Comparison of ENCODE assay signal across 10 mouse cellular contexts in genomic region chr2:30014326-30014966, GRCm38 (mm10). TPM values are rescaled to one million over a fixed set of nuclear protein-coding genes. Genes with fewer than 3 reads are reported as not detected.
DNase-seq lines count a peak whose midpoint lies in the region; ATAC-seq lines count a peak whose summit lies in the region.
"Had no signal": no experiment of that assay in that cellular context is flagged by ENCODE, and none has a peak within 500 bp of the region (broad histone marks: within the 10 kb centered on the region; RNA-seq: fewer than 3 reads in every experiment).

No protein-coding gene starts in this region.

- DNase-seq in layer of hippocampus, adult 11-12 months (ENCODE audit: low spot score), result peak; percentile 42
- DNase-seq in layer of hippocampus, postnatal 10 days (ENCODE audit: low spot score in 2 of 2), result no peak
- DNase-seq in gastrocnemius, postnatal 10 days, result peak; percentile 61
- DNase-seq in heart, postnatal 36 days, result peak; percentile 37 to 46
- peak; percentile 49 to 74 for DNase-seq in lung, postnatal 4 days
- DNase-seq in kidney, adult 18-20 months, result no peak
- DNase-seq: cerebellum, postnatal 36 days; layer of hippocampus, adult 9-11 months had no signal

- no peak for ATAC-seq in megakaryocyte-erythroid progenitor cell, adult 5-6 weeks (replicated peaks; ENCODE audit: low FRiP score, low TSS enrichment, poor library complexity, severe bottlenecking)

- intact Hi-C loops in heart, postnatal 36 days (cut with DNase I), result no loop called here

RNA-seq across cellular contexts. Expression of gene Wdr34, which starts 34.2 kb away (rescaled TPM):
- total RNA-seq in layer of hippocampus, postnatal 10 days (2021), result 10 to 100 TPM; 42.2 to 46.3 TPM
- 1 to 10 TPM; 4.7 to 5.4 TPM for total RNA-seq in gastrocnemius, postnatal 10 days (2021)
- 1 to 10 TPM; 6.4 to 8.2 TPM for total RNA-seq in heart, postnatal 36 days (2021)
- 18.8 and 31.6 TPM in 2 replicates for total RNA-seq in megakaryocyte-erythroid progenitor cell, adult 5-6 weeks (2014; fragmentation: Nextera tagmentation)
- total RNA-seq in megakaryocyte-erythroid progenitor cell, adult 5-6 weeks (2017), result 8.5 and 14.7 TPM in 2 replicates
- total RNA-seq: monocyte, adult 5-6 weeks had no signal

RNA-seq across cellular contexts. Expression of gene Set, which starts 42.7 kb away (rescaled TPM):
- total RNA-seq in layer of hippocampus, postnatal 10 days (2021), result 100 to 1,000 TPM; 231 to 233 TPM
- 100 to 1,000 TPM; 128 to 134 TPM for total RNA-seq in gastrocnemius, postnatal 10 days (2021)
- total RNA-seq in heart, postnatal 36 days (2021), result 100 to 1,000 TPM in 1 of 2 experiments, 10 to 100 TPM in 1; 87.1 to 103 TPM
- 403 and 560 TPM in 2 replicates for total RNA-seq in megakaryocyte-erythroid progenitor cell, adult 5-6 weeks (2014; fragmentation: Nextera tagmentation)
- 1,507 and 2,355 TPM in 2 replicates for total RNA-seq in megakaryocyte-erythroid progenitor cell, adult 5-6 weeks (2017)

RNA-seq across cellular contexts. Expression of gene Sptan1, which starts 49.1 kb away (rescaled TPM):
- total RNA-seq in layer of hippocampus, postnatal 10 days (2021), result 1,000 to 10,000 TPM in 1 of 2 experiments, 100 to 1,000 TPM in 1; 939 to 1,018 TPM
- total RNA-seq in gastrocnemius, postnatal 10 days (2021), result 100 to 1,000 TPM; 103 to 127 TPM
- 100 to 1,000 TPM; 193 to 213 TPM for total RNA-seq in heart, postnatal 36 days (2021)
- 5.2 and 8.1 TPM in 2 replicates for total RNA-seq in megakaryocyte-erythroid progenitor cell, adult 5-6 weeks (2014; fragmentation: Nextera tagmentation)
- 9.7 and 19.7 TPM in 2 replicates for total RNA-seq in megakaryocyte-erythroid progenitor cell, adult 5-6 weeks (2017)

Comparison
In these comparisons a context has a peak if more than half of its experiments do, and no peak if none do; other contexts are left out.
1. DNase-seq: peak in layer of hippocampus, adult 11-12 months (single experiment), gastrocnemius, postnatal 10 days (single experiment), heart, postnatal 36 days (2 of 2) and lung, postnatal 4 days (2 of 2); none in layer of hippocampus, postnatal 10 days (0 of 2) and kidney, adult 18-20 months (single experiment).
2. RNA of gene Sptan1, which starts 49.1 kb away (total RNA-seq): 939 to 1,018 TPM in layer of hippocampus, postnatal 10 days, 193 to 213 TPM in heart, postnatal 36 days and 103 to 127 TPM in gastrocnemius, postnatal 10 days; 5.2 to 19.7 TPM in megakaryocyte-erythroid progenitor cell, adult 5-6 weeks; every median in the first group is over 4 times any median in the second.